Comparison of ENCODE assay signal across 8 mouse cellular contexts in the genomic region with DNA sequence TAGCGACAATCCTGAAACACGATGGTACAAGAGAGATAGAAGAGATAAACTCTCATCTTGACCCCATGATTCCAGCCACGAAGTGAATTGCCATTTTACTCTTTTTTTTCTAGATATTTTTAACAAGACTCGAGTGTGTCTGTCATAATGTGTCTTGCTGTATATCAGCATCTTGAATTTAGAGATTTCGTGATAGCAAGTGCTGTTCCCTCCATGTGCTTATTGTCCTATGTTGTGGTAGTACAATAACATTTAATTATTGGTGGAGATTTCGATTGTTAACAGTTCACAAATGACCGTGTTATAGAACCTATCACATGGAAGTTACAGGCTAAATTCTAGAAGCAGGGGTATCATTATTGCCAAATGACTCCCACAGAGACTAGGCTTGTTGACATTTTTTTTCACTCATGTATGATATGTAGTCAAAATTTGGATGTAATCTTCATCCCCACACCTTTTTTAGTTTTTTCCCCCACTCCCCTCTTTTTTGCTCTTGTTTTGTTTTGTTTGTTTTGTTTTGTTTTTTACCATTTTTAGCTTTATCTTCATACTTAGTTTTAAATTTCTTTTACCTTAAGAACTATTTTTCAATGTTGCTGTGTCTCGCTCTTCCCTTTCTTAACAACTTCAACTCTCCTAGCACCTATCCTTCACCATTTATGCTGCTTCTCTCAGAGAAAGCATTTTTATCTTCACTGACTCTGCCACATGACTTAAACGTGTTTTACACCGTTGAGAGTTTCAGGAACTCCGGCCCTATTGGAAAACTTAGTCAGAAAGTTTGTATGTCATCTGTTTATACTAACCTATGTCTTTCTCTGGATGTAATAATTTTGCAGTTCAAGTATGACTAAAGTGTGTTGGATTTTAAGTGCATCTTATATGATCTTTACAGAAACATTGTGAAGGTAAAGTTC. TPM values are rescaled to one million over a fixed set of nuclear protein-coding genes. Genes with fewer than 3 reads are reported as not detected.
A peak's percentile ranks its signal among the peaks of the same experiment; 100 is the strongest.
DNase-seq lines count a peak whose midpoint lies in the region; ATAC-seq and TF ChIP-seq lines count a peak whose summit lies in the region.

No protein-coding gene starts in this region.

- H3K9ac ChIP-seq in embryonic facial prominence, embryonic 11.5 days (replicated peaks; ENCODE audit: low read length) = peak overlapping the region; percentile 92

- DNase-seq in layer of hippocampus, adult 2 months (ENCODE audit: low spot score in 2 of 2) = no peak
- DNase-seq in layer of hippocampus, postnatal 14 days (ENCODE audit: low spot score in 2 of 2) = no peak
- no peak for DNase-seq in embryonic facial prominence, embryonic 11.5 days (ENCODE audit: low spot score)
- DNase-seq in induced T-regulatory cell, adult 2 months (ENCODE audit: low read depth) = peak; percentile 9
- DNase-seq in spleen, postnatal 14 days (ENCODE audit: low spot score in 2 of 2) = no peak
- no peak for DNase-seq in kidney, adult 18-20 months

- 38% methylated on average over 11 of the region's 11 CpGs for WGBS in embryonic facial prominence, embryonic 11.5 days

- H3K27ac ChIP-seq in layer of hippocampus, adult 2 months = peak overlapping the region; percentile 94
- no peak overlapping the region for H3K27ac ChIP-seq in embryonic facial prominence, embryonic 11.5 days (replicated peaks; ENCODE audit: low read depth, low read length)

- no peaks in the 10 kb centered on the region for H3K27me3 ChIP-seq in embryonic facial prominence, embryonic 11.5 days (ENCODE audit: control insufficient read depth, insufficient read depth, low read length)
- H3K27me3 ChIP-seq in myocyte (ENCODE audit: control insufficient read depth, insufficient read depth, insufficient read length) = no peaks in the 10 kb centered on the region

- H3K79me2 ChIP-seq in myocyte (ENCODE audit: control insufficient read depth, insufficient read depth) = peaks cover 70% of the 10 kb centered on the region

- H3K36me3 ChIP-seq in embryonic facial prominence, embryonic 11.5 days (replicated peaks; ENCODE audit: control insufficient read depth, insufficient read depth, low read depth, low read length) = no peaks in the 10 kb centered on the region; the same call in 1 of the 2 replicates
- H3K36me3 ChIP-seq in myocyte (ENCODE audit: control insufficient read depth, insufficient read depth) = peaks cover 9% of the 10 kb centered on the region

- H3ac ChIP-seq in myocyte (ENCODE audit: control insufficient read depth, insufficient read length) = peak overlapping the region; percentile 17

- peak overlapping the region; percentile 56 for H3K4me2 ChIP-seq in embryonic facial prominence, embryonic 11.5 days (ENCODE audit: low read depth, low read length)
- H3K4me2 ChIP-seq in myocyte (ENCODE audit: low read depth) = peak overlapping the region; percentile 90

- no peaks in the 10 kb centered on the region for H3K9me3 ChIP-seq in embryonic facial prominence, embryonic 11.5 days (replicated peaks; ENCODE audit: control insufficient read depth, low read length)

- no peak for ATAC-seq in embryonic facial prominence, embryonic 11.5 days (replicated peaks; ENCODE audit: insufficient number of reproducible peaks, low FRiP score, low TSS enrichment, low read depth)
- ATAC-seq in megakaryocyte progenitor cell, adult 5-6 weeks (replicated peaks; ENCODE audit: poor library complexity) = no peak

- no peaks in the 10 kb centered on the region for H3K4me1 ChIP-seq in embryonic facial prominence, embryonic 11.5 days (ENCODE audit: control insufficient read depth, insufficient read depth, low read length)

- TF ChIP-seq CTCF in layer of hippocampus, adult 2 months (conservative IDR thresholded peaks at IDR 0.05) = no peak

- TF ChIP-seq POLR2A in myocyte (IDR thresholded peaks at IDR 0.05; ENCODE audit: insufficient read length, low read depth) = no peak

- H3K4me3 ChIP-seq in layer of hippocampus, adult 2 months = peak overlapping the region; percentile 88
- peak overlapping the region; percentile 94 for H3K4me3 ChIP-seq in embryonic facial prominence, embryonic 11.5 days (ENCODE audit: low read depth, low read length)
- peak overlapping the region; percentile 76 for H3K4me3 ChIP-seq in myocyte

TF ChIP-seq in myocyte, 11 proteins besides CTCF, POLR2A, EP300 and RAD21:
- TF ChIP-seq REST (IDR thresholded peaks at IDR 0.05; ENCODE audit: insufficient read depth, insufficient read length) (no peak), SRF (IDR thresholded peaks at IDR 0.05; ENCODE audit: control insufficient read depth, insufficient read length, low read depth) (no peak), MYOD1 (IDR thresholded peaks at IDR 0.05; ENCODE audit: control insufficient read depth in 1 of 3, insufficient read length in 2 of 3, low read depth in 2 of 3) (no peak), MYOG (IDR thresholded peaks at IDR 0.05; ENCODE audit: control insufficient read depth in 1 of 3, insufficient read depth in 1 of 3, insufficient read length in 2 of 3, low read depth in 2 of 3) (no peak), MAX (IDR thresholded peaks at IDR 0.05; ENCODE audit: low read depth) (no peak), TCF3 (IDR thresholded peaks at IDR 0.05; ENCODE audit: insufficient read length, low read depth) (no peak), CEBPB (IDR thresholded peaks at IDR 0.05; ENCODE audit: insufficient read depth, poor library complexity, severe bottlenecking) (no peak), TCF12 (IDR thresholded peaks at IDR 0.05; ENCODE audit: insufficient read depth, poor library complexity, severe bottlenecking) (no peak), E2F4 (IDR thresholded peaks at IDR 0.05; ENCODE audit: insufficient read depth) (no peak)

RNA-seq across cellular contexts. Expression of a gene that starts 2.4 kb away (rescaled TPM):
- 100 to 1,000 TPM; 116 to 118 TPM for total RNA-seq in layer of hippocampus, adult 2 months (2021)
- 100 to 1,000 TPM; 116 to 119 TPM for total RNA-seq in layer of hippocampus, postnatal 14 days (2021)
- polyA plus RNA-seq in embryonic facial prominence, embryonic 11.5 days (2014; fragmentation: Nextera tagmentation; extraction: Ambion mirVana) = 252 and 265 TPM in 2 replicates
- polyA plus RNA-seq in myocyte (2012; fragmentation: generic; extraction: Trizol) = 196 TPM
- total RNA-seq in megakaryocyte progenitor cell, adult 5-6 weeks (2015) = 106 and 112 TPM in 2 replicates
- total RNA-seq in megakaryocyte progenitor cell, adult 5-6 weeks (2017) = 102 and 105 TPM in 2 replicates

RNA-seq across cellular contexts. Expression of a gene that starts 2.4 kb away (rescaled TPM):
- total RNA-seq in layer of hippocampus, adult 2 months (2021) = 10 to 100 TPM; 28.0 to 34.1 TPM
- 10 to 100 TPM; 27.9 to 33.2 TPM for total RNA-seq in layer of hippocampus, postnatal 14 days (2021)
- polyA plus RNA-seq in embryonic facial prominence, embryonic 11.5 days (2014; fragmentation: Nextera tagmentation; extraction: Ambion mirVana) = 95.4 and 111 TPM in 2 replicates
- polyA plus RNA-seq in myocyte (2012; fragmentation: generic; extraction: Trizol) = 15.4 TPM
- 143 and 148 TPM in 2 replicates for total RNA-seq in megakaryocyte progenitor cell, adult 5-6 weeks (2015)
- total RNA-seq in megakaryocyte progenitor cell, adult 5-6 weeks (2017) = 185 and 221 TPM in 2 replicates

RNA-seq across cellular contexts. Expression of a gene that starts 50.5 kb away (rescaled TPM):
- 10 to 100 TPM; 72.9 to 73.9 TPM for total RNA-seq in layer of hippocampus, adult 2 months (2021)
- 10 to 100 TPM; 59.3 to 67.1 TPM for total RNA-seq in layer of hippocampus, postnatal 14 days (2021)
- polyA plus RNA-seq in embryonic facial prominence, embryonic 11.5 days (2014; fragmentation: Nextera tagmentation; extraction: Ambion mirVana) = 101 and 108 TPM in 2 replicates
- 126 TPM for polyA plus RNA-seq in myocyte (2012; fragmentation: generic; extraction: Trizol)
- 92.4 and 109 TPM in 2 replicates for total RNA-seq in megakaryocyte progenitor cell, adult 5-6 weeks (2015)
- total RNA-seq in megakaryocyte progenitor cell, adult 5-6 weeks (2017) = 96.1 and 115 TPM in 2 replicates

Comparison
In these comparisons a context has a peak if more than half of its experiments do, and no peak if none do; other contexts are left out.
1. RNA of a gene that starts 2.4 kb away (total RNA-seq): 143 to 221 TPM in megakaryocyte progenitor cell, adult 5-6 weeks; 28.0 to 34.1 TPM in layer of hippocampus, adult 2 months and 27.9 to 33.2 TPM in layer of hippocampus, postnatal 14 days; every median in the first group is over 4 times any median in the second.
2. Peak in every context shown above with its lines, with median percentiles within 50 percentile points of each other: H3K4me3 ChIP-seq.